Mouse (Mus musculus): ENCODE measurements around the gene Scn4a. TPM values are rescaled to one million over a fixed set of nuclear protein-coding genes. Genes with fewer than 3 reads are reported as not detected.

The Scn4a gene
- polyA plus RNA-seq, 1 experiment, result 1.1 TPM

GRCm38 (mm10) chr11:106329128-106329527, 24.0 kb downstream of the Scn4a start:
- Histone ChIP-seq H3K27me3 (ENCODE audit: control insufficient read depth, insufficient read depth, low read length) (no peaks in the 10 kb centered on the region), H3K27ac (ENCODE audit: control insufficient read depth, insufficient read depth, low read depth, low read length) (no peak overlapping the region), H3K4me3 (ENCODE audit: control insufficient read depth, low read depth, low read length) (no peak overlapping the region), H3K36me3 (ENCODE audit: control insufficient read depth, insufficient read depth, low read length) (no peaks in the 10 kb centered on the region), H3K4me1 (ENCODE audit: control insufficient read depth, insufficient read depth, low read length) (peaks cover 4% of the 10 kb centered on the region)
- TF ChIP-seq POLR2A (IDR thresholded peaks at IDR 0.05; ENCODE audit: control insufficient read depth, low read depth, low read length) (no peak), CTCF (IDR thresholded peaks at IDR 0.05; ENCODE audit: control insufficient read depth, insufficient read depth, insufficient replicate concordance, low read depth, low read length) (no peak)

GRCm38 (mm10) chr11:106328521-106328920, 24.6 kb downstream of the Scn4a start:
- no peaks in the 10 kb centered on the region for H3K36me3 ChIP-seq (ENCODE audit: control insufficient read depth, insufficient read depth, low read length)
- H3K27me3 ChIP-seq (ENCODE audit: control insufficient read depth, insufficient read depth, low read length), result no peaks in the 10 kb centered on the region
- H3K4me3 ChIP-seq (ENCODE audit: control insufficient read depth, low read depth, low read length), result no peak overlapping the region
- H3K27ac ChIP-seq (ENCODE audit: control insufficient read depth, insufficient read depth, low read depth, low read length), result no peak overlapping the region
- TF ChIP-seq CTCF (IDR thresholded peaks at IDR 0.05; ENCODE audit: control insufficient read depth, insufficient read depth, insufficient replicate concordance, low read depth, low read length), result no peak
- TF ChIP-seq POLR2A (IDR thresholded peaks at IDR 0.05; ENCODE audit: control insufficient read depth, low read depth, low read length), result no peak
- H3K4me1 ChIP-seq (ENCODE audit: control insufficient read depth, insufficient read depth, low read length), result peaks cover 4% of the 10 kb centered on the region

DNA sequence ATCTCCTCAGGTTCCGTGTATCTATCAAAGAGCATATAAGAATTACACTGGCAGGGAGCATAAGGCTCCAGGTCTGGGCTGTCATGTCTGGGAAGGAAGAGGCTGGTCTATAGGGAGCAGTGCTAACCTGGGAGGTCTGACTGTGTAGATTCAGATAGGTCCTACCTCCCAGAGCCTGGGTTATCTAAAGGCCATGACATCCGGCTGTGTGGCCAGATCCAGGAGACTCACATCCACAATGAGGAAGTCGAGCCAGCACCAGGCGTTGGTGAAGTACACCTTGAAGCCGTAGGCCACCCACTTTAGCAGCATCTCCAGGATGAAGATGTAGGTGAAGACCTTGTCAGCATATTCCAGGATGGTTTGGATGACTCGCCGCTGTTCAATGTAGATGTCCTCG, 26.6 kb downstream of the Scn4a start:
- Histone ChIP-seq H3K36me3 (ENCODE audit: control insufficient read depth, insufficient read depth, low read length) (no peaks in the 10 kb centered on the region), H3K4me1 (ENCODE audit: control insufficient read depth, insufficient read depth, low read length) (peaks cover 4% of the 10 kb centered on the region), H3K27ac (ENCODE audit: control insufficient read depth, insufficient read depth, low read depth, low read length) (no peak overlapping the region), H3K27me3 (ENCODE audit: control insufficient read depth, insufficient read depth, low read length) (no peaks in the 10 kb centered on the region), H3K4me3 (ENCODE audit: control insufficient read depth, low read depth, low read length) (no peak overlapping the region)
- TF ChIP-seq CTCF (IDR thresholded peaks at IDR 0.05; ENCODE audit: control insufficient read depth, insufficient read depth, insufficient replicate concordance, low read depth, low read length) (no peak), POLR2A (IDR thresholded peaks at IDR 0.05; ENCODE audit: control insufficient read depth, low read depth, low read length) (no peak)

- H3K36me3 ChIP-seq (ENCODE audit: control insufficient read depth, insufficient read depth, low read length), result no peaks in the 10 kb centered on the region
- H3K27ac ChIP-seq (ENCODE audit: control insufficient read depth, insufficient read depth, low read depth, low read length), result no peak overlapping the region
- H3K4me3 ChIP-seq (ENCODE audit: control insufficient read depth, low read depth, low read length), result no peak overlapping the region
- peaks cover 4% of the 10 kb centered on the region for H3K4me1 ChIP-seq (ENCODE audit: control insufficient read depth, insufficient read depth, low read length)
- H3K27me3 ChIP-seq (ENCODE audit: control insufficient read depth, insufficient read depth, low read length), result no peaks in the 10 kb centered on the region
- no peak for TF ChIP-seq POLR2A (IDR thresholded peaks at IDR 0.05; ENCODE audit: control insufficient read depth, low read depth, low read length)
- TF ChIP-seq CTCF (IDR thresholded peaks at IDR 0.05; ENCODE audit: control insufficient read depth, insufficient read depth, insufficient replicate concordance, low read depth, low read length), result peak; percentile 64; the same call in 1 of the 2 replicates
These were observed 27.4 kb downstream of the Scn4a start for GRCm38 (mm10) chr11:106325566-106326206.

GRCm38 (mm10) chr11:106324858-106325257, 28.2 kb downstream of the Scn4a start:
- no peak for TF ChIP-seq POLR2A (IDR thresholded peaks at IDR 0.05; ENCODE audit: control insufficient read depth, low read depth, low read length)
- TF ChIP-seq CTCF (IDR thresholded peaks at IDR 0.05; ENCODE audit: control insufficient read depth, insufficient read depth, insufficient replicate concordance, low read depth, low read length), result no peak
- H3K4me1 ChIP-seq (ENCODE audit: control insufficient read depth, insufficient read depth, low read length), result peaks cover under 1% of the 10 kb centered on the region; the same call in 1 of the 2 replicates
- H3K27ac ChIP-seq (ENCODE audit: control insufficient read depth, insufficient read depth, low read depth, low read length), result no peak overlapping the region
- H3K4me3 ChIP-seq (ENCODE audit: control insufficient read depth, low read depth, low read length), result no peak overlapping the region
- no peaks in the 10 kb centered on the region for H3K36me3 ChIP-seq (ENCODE audit: control insufficient read depth, insufficient read depth, low read length)
- H3K27me3 ChIP-seq (ENCODE audit: control insufficient read depth, insufficient read depth, low read length), result no peaks in the 10 kb centered on the region

- Histone ChIP-seq H3K27me3 (ENCODE audit: control insufficient read depth, insufficient read depth, low read length) (no peaks in the 10 kb centered on the region), H3K4me3 (ENCODE audit: control insufficient read depth, low read depth, low read length) (no peak overlapping the region), H3K36me3 (ENCODE audit: control insufficient read depth, insufficient read depth, low read length) (no peaks in the 10 kb centered on the region), H3K4me1 (ENCODE audit: control insufficient read depth, insufficient read depth, low read length) (no peaks in the 10 kb centered on the region), H3K27ac (ENCODE audit: control insufficient read depth, insufficient read depth, low read depth, low read length) (no peak overlapping the region)
- no peak for TF ChIP-seq POLR2A (IDR thresholded peaks at IDR 0.05; ENCODE audit: control insufficient read depth, low read depth, low read length)
- no peak for TF ChIP-seq CTCF (IDR thresholded peaks at IDR 0.05; ENCODE audit: control insufficient read depth, insufficient read depth, insufficient replicate concordance, low read depth, low read length)
These were observed 34.4 kb downstream of the Scn4a start for GRCm38 (mm10) chr11:106318406-106319366.

DNA sequence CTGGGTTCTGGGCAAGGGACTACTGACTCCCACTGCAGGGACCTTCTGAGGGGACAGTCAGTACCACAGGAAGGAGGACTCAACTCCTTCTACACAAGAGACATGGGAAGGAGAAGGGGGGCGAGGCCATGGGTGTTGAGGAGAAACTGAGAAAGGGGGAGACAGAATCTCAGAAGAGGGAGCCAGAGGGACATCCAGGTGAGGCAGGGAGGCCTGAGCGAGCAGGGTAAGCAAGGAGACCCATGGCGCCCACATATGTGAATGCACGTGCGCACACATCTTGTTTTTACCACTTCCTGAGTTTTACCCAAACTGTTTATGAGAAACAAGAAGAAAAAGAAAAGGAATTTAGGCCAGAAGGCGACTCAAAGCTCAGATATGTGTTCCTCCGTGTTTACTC, 35.3 kb downstream of the Scn4a start:
- no peaks in the 10 kb centered on the region for H3K36me3 ChIP-seq (ENCODE audit: control insufficient read depth, insufficient read depth, low read length)
- no peaks in the 10 kb centered on the region for H3K4me1 ChIP-seq (ENCODE audit: control insufficient read depth, insufficient read depth, low read length)
- no peak overlapping the region for H3K4me3 ChIP-seq (ENCODE audit: control insufficient read depth, low read depth, low read length)
- no peak for TF ChIP-seq POLR2A (IDR thresholded peaks at IDR 0.05; ENCODE audit: control insufficient read depth, low read depth, low read length)
- no peak for TF ChIP-seq CTCF (IDR thresholded peaks at IDR 0.05; ENCODE audit: control insufficient read depth, insufficient read depth, insufficient replicate concordance, low read depth, low read length)
- no peaks in the 10 kb centered on the region for H3K27me3 ChIP-seq (ENCODE audit: control insufficient read depth, insufficient read depth, low read length)
- no peak overlapping the region for H3K27ac ChIP-seq (ENCODE audit: control insufficient read depth, insufficient read depth, low read depth, low read length)
